Mouse (Mus musculus) stomach, embryonic 16.5 days (tissue): ENCODE measurements at regions not wholly inside any gene's neighbourhood (a gene's known extent, or its start where the extent isn't known, plus 50 kb on each side); places are given as distances from the start of the nearest gene placed in this dataset.

Source experiments
- ATAC-seq: fragments of 200-750 bp; cut with Nextera tagmentation; 2 replicates; pipeline ENCODE4 v1.8.0; 2017; ENCODE audit warnings: moderate number of reproducible peaks, moderate TSS enrichment; ENCODE audit not compliant: insufficient read depth, low FRiP score
- H3K27ac ChIP-seq: fragments of 300-500 bp; sonication (generic); 2 replicates; pipeline ENCODE4 v1.5.1; 2014; ENCODE audit warnings: low read length
- H3K27me3 ChIP-seq: fragments of 300-500 bp; sonication (generic); 2 replicates; pipeline ENCODE4 v1.6.1; 2014; ENCODE audit warnings: low read length, control low read depth, mixed read lengths; ENCODE audit not compliant: control insufficient read depth, insufficient read depth
- H3K36me3 ChIP-seq: fragments of 300-500 bp; sonication (generic); 2 replicates; pipeline ENCODE4 v1.6.1; 2014; ENCODE audit warnings: low read length; ENCODE audit not compliant: control insufficient read depth, insufficient read depth
- H3K4me1 ChIP-seq: fragments of 300-500 bp; sonication (generic); 2 replicates; pipeline ENCODE4 v1.6.1; 2014; ENCODE audit warnings: low read length, control low read depth, mixed read lengths; ENCODE audit not compliant: control insufficient read depth, insufficient read depth
- H3K4me2 ChIP-seq: fragments of 300-500 bp; sonication (generic); 2 replicates; pipeline ENCODE4 v1.6.1; 2014; ENCODE audit warnings: low read depth, low read length, mixed read lengths
- H3K4me3 ChIP-seq: fragments of 300-500 bp; sonication (generic); replicated peaks from 2 replicates; pipeline ENCODE4 v1.5.1; 2014; ENCODE audit warnings: mild to moderate bottlenecking, low read length
- H3K9ac ChIP-seq: fragments of 300-500 bp; sonication (generic); 2 replicates; pipeline ENCODE4 v1.6.1; 2014; ENCODE audit warnings: low read length
- H3K9me3 ChIP-seq: fragments of 300-500 bp; sonication (generic); replicated peaks from 2 replicates; pipeline ENCODE4 v1.6.1; 2016; ENCODE audit warnings: low read length, control low read depth; ENCODE audit not compliant: control insufficient read depth
- WGBS: fragments of 180-500 bp; shearing (Covaris S2); extraction: QIAGEN DNeasy Blood & Tissue Kit; methylation state at CpG from one replicate; pipeline ENCODE4 v1.1.7; 2014; 5-methylcytosine and 5-hydroxymethylcytosine counted together

GRCm38 (mm10) chr14:74006911-74007310 lies 345.9 kb downstream of the Gm21750 start:
- 90% methylated on average over 4 of the region's 4 CpGs for WGBS
- Histone ChIP-seq H3K27me3 (no peaks in the 10 kb centered on the region), H3K4me3 (no peak overlapping the region), H3K27ac (no peak overlapping the region), H3K9ac (no peak overlapping the region), H3K4me2 (no peak overlapping the region), H3K36me3 (no peaks in the 10 kb centered on the region), H3K4me1 (no peaks in the 10 kb centered on the region), H3K9me3 (no peaks in the 10 kb centered on the region)
- no peak for ATAC-seq

- WGBS: 29% methylated on average over 1 of the region's 1 CpGs
Measured at GRCm38 (mm10) chr14:74011555-74011954, 350.5 kb downstream of the Gm21750 start.

GRCm38 (mm10) chr14:74019421-74019820 lies 358.4 kb downstream of the Gm21750 start:
- H3K4me2 ChIP-seq: no peak overlapping the region
- no peak for ATAC-seq
- H3K27me3 ChIP-seq: no peaks in the 10 kb centered on the region
- no peak overlapping the region for H3K27ac ChIP-seq
- no peak overlapping the region for H3K4me3 ChIP-seq
- H3K9me3 ChIP-seq: no peaks in the 10 kb centered on the region
- H3K9ac ChIP-seq: no peak overlapping the region
- 39% methylated on average over 2 of the region's 2 CpGs for WGBS
- no peaks in the 10 kb centered on the region for H3K36me3 ChIP-seq
- H3K4me1 ChIP-seq: no peaks in the 10 kb centered on the region

More at GRCm38 (mm10) chr14:74011555-74011954, 350.5 kb downstream of the Gm21750 start:
- Histone ChIP-seq H3K9me3 (no peaks in the 10 kb centered on the region), H3K4me1 (no peaks in the 10 kb centered on the region), H3K36me3 (no peaks in the 10 kb centered on the region), H3K9ac (no peak overlapping the region), H3K4me2 (no peak overlapping the region), H3K4me3 (no peak overlapping the region), H3K27me3 (no peaks in the 10 kb centered on the region), H3K27ac (no peak overlapping the region)
- ATAC-seq: no peak

- WGBS: 59% methylated on average over 5 of the region's 5 CpGs
- no peak overlapping the region for H3K4me2 ChIP-seq
- no peaks in the 10 kb centered on the region for H3K9me3 ChIP-seq
- no peak overlapping the region for H3K27ac ChIP-seq
- H3K27me3 ChIP-seq: no peaks in the 10 kb centered on the region
- H3K4me1 ChIP-seq: no peaks in the 10 kb centered on the region
- ATAC-seq: no peak
- H3K9ac ChIP-seq: no peak overlapping the region
- no peak overlapping the region for H3K4me3 ChIP-seq
- H3K36me3 ChIP-seq: no peaks in the 10 kb centered on the region
Measured at GRCm38 (mm10) chr14:74047009-74047694, 386.1 kb downstream of the Gm21750 start.

GRCm38 (mm10) chr14:74047695-74048280 lies 386.8 kb downstream of the Gm21750 start:
- ATAC-seq: no peak
- 82% methylated on average over 6 of the region's 6 CpGs for WGBS

GRCm38 (mm10) chr14:74048386-74048785 lies 387.4 kb downstream of the Gm21750 start:
- Histone ChIP-seq H3K4me2 (no peak overlapping the region), H3K27ac (no peak overlapping the region), H3K4me3 (no peak overlapping the region), H3K9ac (no peak overlapping the region), H3K9me3 (no peaks in the 10 kb centered on the region), H3K4me1 (no peaks in the 10 kb centered on the region), H3K36me3 (no peaks in the 10 kb centered on the region), H3K27me3 (no peaks in the 10 kb centered on the region)
- WGBS: 71% methylated on average over 3 of the region's 3 CpGs
- ATAC-seq: no peak

More at GRCm38 (mm10) chr14:74047695-74048280, 386.8 kb downstream of the Gm21750 start:
- Histone ChIP-seq H3K4me2 (no peak overlapping the region), H3K4me3 (no peak overlapping the region), H3K9me3 (no peaks in the 10 kb centered on the region), H3K9ac (no peak overlapping the region), H3K27me3 (no peaks in the 10 kb centered on the region), H3K27ac (no peak overlapping the region), H3K36me3 (no peaks in the 10 kb centered on the region), H3K4me1 (no peaks in the 10 kb centered on the region)

GRCm38 (mm10) chr14:74066051-74066450 lies 405.0 kb downstream of the Gm21750 start:
- H3K36me3 ChIP-seq: no peaks in the 10 kb centered on the region
- H3K27me3 ChIP-seq: no peaks in the 10 kb centered on the region
- H3K4me1 ChIP-seq: no peaks in the 10 kb centered on the region
- no peak overlapping the region for H3K27ac ChIP-seq
- no peak overlapping the region for H3K9ac ChIP-seq
- no peak overlapping the region for H3K4me2 ChIP-seq
- no peak overlapping the region for H3K4me3 ChIP-seq
- no peak for ATAC-seq
- H3K9me3 ChIP-seq: no peaks in the 10 kb centered on the region

- 71% methylated on average over 2 of the region's 2 CpGs for WGBS
- H3K4me1 ChIP-seq: no peaks in the 10 kb centered on the region
- no peak overlapping the region for H3K9ac ChIP-seq
- H3K36me3 ChIP-seq: no peaks in the 10 kb centered on the region
- H3K9me3 ChIP-seq: no peaks in the 10 kb centered on the region
- H3K27me3 ChIP-seq: no peaks in the 10 kb centered on the region
- ATAC-seq: no peak
- H3K27ac ChIP-seq: no peak overlapping the region
- H3K4me3 ChIP-seq: no peak overlapping the region
- H3K4me2 ChIP-seq: no peak overlapping the region
Measured at GRCm38 (mm10) chr14:74093016-74093415, 432.0 kb downstream of the Gm21750 start.

GRCm38 (mm10) chr14:74099696-74100095 lies 438.7 kb downstream of the Gm21750 start:
- no peak overlapping the region for H3K4me3 ChIP-seq
- no peaks in the 10 kb centered on the region for H3K9me3 ChIP-seq
- H3K4me2 ChIP-seq: no peak overlapping the region
- WGBS: 86% methylated on average over 4 of the region's 4 CpGs
- no peak overlapping the region for H3K27ac ChIP-seq
- no peaks in the 10 kb centered on the region for H3K27me3 ChIP-seq
- ATAC-seq: no peak
- no peaks in the 10 kb centered on the region for H3K36me3 ChIP-seq
- no peak overlapping the region for H3K9ac ChIP-seq
- no peaks in the 10 kb centered on the region for H3K4me1 ChIP-seq
